Mouse (Mus musculus): ENCODE measurements around the gene Efnb3.

The Efnb3 gene

DNA sequence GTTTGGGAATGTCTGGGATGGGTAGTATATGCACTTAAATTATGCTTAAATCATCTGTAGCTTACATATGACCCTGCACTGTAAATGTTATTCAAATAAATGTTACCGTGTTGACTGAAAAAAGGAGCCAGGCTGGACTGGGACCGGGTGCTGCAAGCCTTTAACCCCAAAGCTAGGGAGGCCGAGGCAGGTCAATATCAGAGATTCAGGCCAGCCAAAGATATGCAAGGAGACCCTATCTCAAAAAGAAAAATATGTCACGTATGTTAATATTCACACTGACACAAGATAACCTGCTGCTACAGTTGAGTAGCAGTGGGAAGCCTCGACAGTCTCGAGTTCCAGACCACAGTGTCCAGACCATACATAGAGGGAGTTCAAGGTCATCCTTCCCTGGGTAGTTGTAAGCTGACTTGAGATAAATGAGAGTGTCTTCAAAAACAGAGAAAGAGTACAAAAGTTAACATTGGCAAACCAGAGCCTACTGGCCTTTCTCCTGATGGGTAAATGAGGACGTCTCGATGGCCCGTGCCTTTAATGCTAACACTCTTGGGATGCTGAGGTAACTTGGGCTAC, 22.3 kb upstream of the Efnb3 start:
- DNase-seq (ENCODE audit: low spot score) = no peak

GRCm38 (mm10) chr11:69581814-69582213, 21.8 kb upstream of the Efnb3 start:
- DNase-seq (ENCODE audit: low spot score) = no peak

- peak; percentile 84 for DNase-seq (ENCODE audit: low spot score)
These were observed 21.2 kb upstream of the Efnb3 start for GRCm38 (mm10) chr11:69581147-69581688.

DNA sequence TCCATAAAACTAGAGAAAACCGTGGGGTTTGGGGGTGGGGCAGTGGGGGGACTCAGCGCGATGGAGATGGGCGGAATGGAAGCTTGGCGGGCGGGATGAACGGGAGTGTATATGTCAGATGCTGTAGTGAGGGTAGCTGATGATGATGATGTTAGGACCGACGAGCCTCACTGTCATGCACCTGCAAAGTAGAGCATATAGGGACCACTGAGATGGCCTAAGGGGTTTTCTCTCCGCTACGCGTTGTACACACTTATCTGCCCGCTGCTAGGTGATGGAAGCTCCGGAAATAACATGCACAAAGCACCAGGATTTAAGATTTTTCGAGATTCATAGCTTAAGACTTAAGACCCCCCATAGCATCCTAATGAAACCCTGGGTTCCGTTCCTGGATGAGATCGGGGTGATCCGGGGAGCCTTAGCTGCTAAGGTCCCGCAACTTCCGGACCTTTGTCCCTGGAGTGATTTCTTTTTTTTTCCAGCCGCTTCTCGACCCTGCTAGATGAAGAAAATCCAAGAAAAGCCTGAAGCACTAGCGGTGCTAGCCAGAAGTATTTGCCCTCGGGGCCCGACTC, 20.7 kb upstream of the Efnb3 start:
- DNase-seq (ENCODE audit: low spot score) = no peak

GRCm38 (mm10) chr11:69580091-69580514, 20.1 kb upstream of the Efnb3 start, which contains the start of the genes Wrap53 and Trp53:
Gene Wrap53 (minus strand): TSS chr11:69580255.
Gene Trp53 (plus strand): TSS chr11:69580359.
- peak; percentile 90 for DNase-seq (ENCODE audit: low spot score)

DNA sequence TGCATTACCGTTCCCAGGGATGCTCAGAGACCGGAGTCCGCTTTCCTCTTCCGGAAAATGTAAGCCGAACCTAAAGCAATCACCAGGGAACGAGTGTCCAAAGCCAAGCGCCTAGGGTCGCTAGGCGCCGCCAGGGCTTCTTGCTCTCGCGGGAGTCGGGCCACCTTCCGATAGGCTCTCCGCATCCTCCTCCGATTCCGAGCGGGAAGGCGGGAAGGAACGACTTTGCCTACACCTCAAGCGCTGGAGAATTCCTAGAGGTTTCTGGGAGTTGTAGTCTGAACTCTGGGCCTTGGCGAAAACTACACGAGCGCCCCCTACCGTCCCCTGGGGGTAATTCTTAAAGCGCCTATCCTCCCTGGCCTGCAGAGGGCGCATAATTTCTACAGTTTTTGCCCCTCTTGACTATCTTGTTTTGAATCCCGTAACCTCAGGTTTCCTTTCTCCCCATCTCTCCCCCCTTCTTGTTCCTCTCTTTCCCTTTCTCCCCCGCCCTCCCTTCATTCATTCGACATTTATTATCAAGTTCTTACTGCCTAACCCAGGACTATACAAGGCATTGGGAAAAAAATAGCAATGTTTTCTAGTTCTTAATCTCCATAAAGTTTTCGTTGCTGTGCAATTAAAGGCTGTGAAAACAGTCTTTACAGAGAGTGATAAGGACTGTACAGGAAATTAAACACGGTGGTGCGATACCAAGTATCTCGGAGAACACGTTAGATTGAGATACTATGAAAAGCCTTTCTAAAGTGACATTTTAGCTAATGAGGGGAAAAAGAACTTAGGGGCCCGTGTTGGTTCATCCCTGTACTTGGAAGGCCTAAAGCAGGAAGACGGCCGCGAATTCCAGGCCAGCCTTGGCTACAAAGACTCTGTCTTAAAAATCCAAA, 19.4 kb upstream of the Efnb3 start:
- peak; percentile 96 for DNase-seq (ENCODE audit: low spot score)

DNA sequence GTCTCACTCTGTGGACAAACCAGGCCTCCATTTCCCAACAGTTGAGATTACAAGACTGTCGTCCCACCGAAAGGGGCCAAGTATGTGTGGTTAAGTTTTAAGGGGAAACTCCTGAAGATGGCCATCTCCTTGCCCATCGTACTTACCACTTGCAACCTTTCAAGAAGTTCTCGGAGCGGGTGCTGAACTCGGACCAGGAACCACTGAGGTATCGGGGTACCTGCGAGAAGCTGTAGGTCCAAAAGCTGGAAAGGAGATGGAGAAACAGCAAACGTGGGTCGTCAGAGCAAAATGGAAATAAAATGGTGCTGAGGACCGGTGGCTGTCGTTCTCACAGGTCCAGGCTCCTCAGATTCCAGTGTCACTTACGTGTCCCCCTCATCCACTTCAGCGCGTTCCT, 18.3 kb upstream of the Efnb3 start:
- DNase-seq (ENCODE audit: low spot score) = no peak

- DNase-seq (ENCODE audit: low spot score) = no peak
These were observed 16.3 kb upstream of the Efnb3 start for GRCm38 (mm10) chr11:69576307-69576706.

DNA sequence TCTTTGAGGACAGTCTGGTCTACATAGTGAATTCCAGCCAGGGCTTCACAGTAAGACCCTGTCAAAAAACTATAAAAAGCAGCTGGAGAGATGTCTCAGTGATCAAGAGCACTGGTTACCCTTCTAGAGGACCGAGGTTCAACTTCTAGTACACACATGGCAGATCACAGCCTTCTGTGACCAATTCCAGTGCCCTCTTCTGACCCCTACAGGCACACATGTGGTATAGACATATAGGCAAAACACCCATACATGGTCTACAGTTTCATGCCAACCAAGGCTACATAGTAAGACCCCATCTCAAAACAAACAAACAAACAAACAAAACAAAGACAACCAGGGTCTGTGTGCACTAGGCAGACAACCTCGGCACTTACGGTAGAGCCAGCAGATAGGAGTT, 15.2 kb upstream of the Efnb3 start:
- no peak for DNase-seq (ENCODE audit: low spot score)

GRCm38 (mm10) chr11:69565131-69565530, 5.1 kb upstream of the Efnb3 start:
- no peak for DNase-seq (ENCODE audit: low spot score)

DNA sequence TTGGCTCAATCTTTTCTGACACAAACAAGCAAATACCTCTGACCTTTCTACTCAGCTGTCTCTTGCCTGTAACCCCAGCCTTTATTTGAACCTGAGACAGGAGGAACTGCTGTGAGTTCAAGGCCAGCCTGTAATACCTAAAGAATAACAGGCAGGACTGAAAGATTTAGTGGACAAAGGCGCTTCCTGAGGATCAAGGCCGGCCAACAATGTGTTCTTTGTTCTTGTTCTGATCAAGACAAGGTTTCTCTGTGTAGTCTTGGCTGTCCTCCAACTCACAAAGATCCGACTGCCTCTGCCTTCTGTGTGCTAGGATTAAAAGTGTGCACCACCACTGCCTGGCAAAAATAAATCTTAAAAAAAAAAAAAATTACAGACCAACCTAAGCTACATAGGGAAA, 4.4 kb upstream of the Efnb3 start:
- DNase-seq (ENCODE audit: low spot score) = no peak

DNA sequence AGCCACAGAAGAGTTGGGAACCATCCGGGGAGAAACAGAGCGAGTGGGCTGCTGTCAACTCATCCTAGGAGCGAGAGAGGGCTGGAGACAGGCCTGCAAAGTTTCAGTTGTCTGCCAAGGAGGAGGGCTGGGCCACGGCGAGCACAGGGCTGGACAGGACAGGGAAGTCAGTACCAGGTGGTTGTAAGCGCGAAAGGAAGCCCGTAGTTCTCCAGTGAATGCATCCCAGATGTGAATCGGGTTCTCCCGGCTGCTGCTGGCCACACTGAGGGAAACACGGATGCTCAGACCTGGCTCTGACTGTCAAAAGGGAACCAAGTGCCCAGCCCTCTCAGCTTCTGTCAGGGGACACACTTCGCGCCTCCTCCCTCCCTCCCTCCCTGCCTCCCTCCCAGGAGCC, 3.4 kb upstream of the Efnb3 start:
- DNase-seq (ENCODE audit: low spot score) = no peak

- no peak for DNase-seq (ENCODE audit: low spot score)
These were observed 1.2 kb upstream of the Efnb3 start for GRCm38 (mm10) chr11:69560896-69561854.

- no peak for DNase-seq (ENCODE audit: low spot score)
These were observed 822 bp downstream of the Efnb3 start for GRCm38 (mm10) chr11:69559183-69559582.

DNA sequence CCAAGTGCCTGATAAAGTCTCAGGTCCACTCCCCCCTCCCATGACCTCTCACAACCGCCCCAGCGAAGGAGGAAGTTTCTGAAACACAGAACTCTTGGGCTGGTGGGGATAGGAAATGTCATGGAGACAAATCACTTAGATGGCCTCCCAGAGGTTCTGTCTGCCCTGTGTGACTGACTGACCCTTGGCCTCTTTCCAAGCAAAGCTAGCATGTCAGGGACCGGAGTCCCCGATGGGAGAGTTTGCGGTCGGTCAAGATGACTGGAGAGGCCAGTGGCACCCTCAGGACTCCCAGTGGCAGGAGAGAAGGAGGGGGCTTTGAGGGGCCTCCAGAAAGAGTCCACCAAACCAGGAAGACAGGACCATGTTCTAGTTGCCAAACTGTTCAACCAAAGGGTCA, 1.2 kb downstream of the Efnb3 start:
- DNase-seq (ENCODE audit: low spot score) = no peak

GRCm38 (mm10) chr11:69557381-69557958, 2.5 kb downstream of the Efnb3 start:
- DNase-seq (ENCODE audit: low spot score) = no peak

DNA sequence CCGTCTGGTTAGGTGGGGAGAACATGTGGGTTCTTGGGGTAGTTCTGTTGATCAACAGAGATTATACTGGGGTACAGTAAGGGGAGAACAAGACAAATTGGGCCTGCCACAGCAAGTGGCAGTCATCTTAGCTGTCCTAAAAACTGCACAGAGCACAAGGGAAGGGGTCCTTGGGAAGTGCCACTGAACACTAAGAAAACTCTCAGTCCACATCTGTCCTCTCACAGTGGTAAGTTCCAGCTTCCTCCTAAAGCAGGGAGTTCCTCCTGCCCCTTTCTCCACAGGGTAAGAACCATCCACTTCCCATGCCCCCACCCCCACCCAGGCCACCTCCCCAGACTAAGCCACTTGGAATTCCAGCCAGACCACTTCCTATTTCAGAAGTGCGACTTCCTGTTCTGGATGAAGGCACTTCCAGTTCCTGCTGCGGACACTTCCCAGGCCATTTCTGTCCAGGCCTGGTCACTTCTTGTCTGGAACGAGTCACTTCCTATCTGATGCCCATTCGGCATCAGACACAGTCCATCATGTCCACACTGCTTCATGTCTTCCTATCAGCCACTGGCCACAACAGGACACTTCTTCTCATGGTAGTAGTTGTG, 5.4 kb downstream of the Efnb3 start:
- no peak for DNase-seq (ENCODE audit: low spot score)

GRCm38 (mm10) chr11:69553341-69553721, 6.7 kb downstream of the Efnb3 start:
- no peak for DNase-seq (ENCODE audit: low spot score)

- DNase-seq (ENCODE audit: low spot score) = no peak
These were observed 7.2 kb downstream of the Efnb3 start for GRCm38 (mm10) chr11:69552622-69553340.

- DNase-seq (ENCODE audit: low spot score) = no peak
These were observed 8.7 kb downstream of the Efnb3 start for GRCm38 (mm10) chr11:69551310-69551709.

Data from ovary, adult 18-20 months (tissue).